Mouse (Mus musculus): ENCODE results near the gene 1700122O11Rik. TPM values are rescaled to one million over a fixed set of nuclear protein-coding genes. Genes with fewer than 3 reads are reported as not detected.
A peak's percentile ranks its signal among the peaks of the same experiment; 100 is the strongest.

The 1700122O11Rik gene
- polyA plus RNA-seq, 1 experiment from 2014 or later = not detected

GRCm38 (mm10) chr17:47999812-48000211 is 38.3 kb downstream of the 1700122O11Rik start:
- 36% methylated on average over 3 of the region's 3 CpGs for WGBS
- Histone ChIP-seq H3K36me3 (no peaks in the 10 kb centered on the region), H3K4me2 (no peak overlapping the region), H3K4me3 (no peak overlapping the region), H3K9ac (no peak overlapping the region), H3K27me3 (no peaks in the 10 kb centered on the region), H3K27ac (peak overlapping the region; percentile 79), H3K4me1 (peaks cover 35% of the 10 kb centered on the region), H3K9me3 (no peaks in the 10 kb centered on the region)
- ATAC-seq (ENCODE audit: borderline replicate concordance, extremely low read depth, low FRiP score, low TSS enrichment) = no peak

DNA sequence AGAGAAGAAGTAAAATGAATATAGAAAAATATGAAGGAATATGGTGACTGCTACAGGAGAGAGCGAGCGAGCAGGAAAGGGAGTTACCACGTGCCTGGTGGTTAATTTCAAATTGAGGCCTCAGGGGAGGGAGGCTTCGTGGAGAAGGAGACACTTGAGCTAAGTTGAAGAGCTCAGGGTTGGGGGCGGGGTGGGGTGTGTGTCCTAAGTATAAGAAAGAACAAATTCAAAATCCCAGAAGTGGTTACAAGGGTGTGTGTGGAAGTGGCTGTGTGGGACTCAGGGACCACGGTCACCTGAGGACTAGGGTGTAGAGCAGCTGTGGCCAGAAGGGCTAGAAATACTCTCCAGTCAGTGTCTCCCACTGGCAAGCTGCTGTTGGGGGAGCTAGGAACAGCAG is 38.7 kb downstream of the 1700122O11Rik start:
- Histone ChIP-seq H3K27me3 (no peaks in the 10 kb centered on the region), H3K4me3 (no peak overlapping the region), H3K4me1 (peaks cover 31% of the 10 kb centered on the region), H3K9me3 (no peaks in the 10 kb centered on the region), H3K4me2 (no peak overlapping the region), H3K27ac (peak overlapping the region; percentile 79), H3K9ac (no peak overlapping the region), H3K36me3 (no peaks in the 10 kb centered on the region)
- 45% methylated on average over 6 of the region's 6 CpGs for WGBS
- ATAC-seq (ENCODE audit: borderline replicate concordance, extremely low read depth, low FRiP score, low TSS enrichment) = no peak

- no peaks in the 10 kb centered on the region for H3K36me3 ChIP-seq
- no peak for ATAC-seq (ENCODE audit: borderline replicate concordance, extremely low read depth, low FRiP score, low TSS enrichment)
- H3K4me1 ChIP-seq = peaks cover 30% of the 10 kb centered on the region
- no peak overlapping the region for H3K4me3 ChIP-seq
- WGBS = 15% methylated on average over 3 of the region's 3 CpGs
- H3K27me3 ChIP-seq = no peaks in the 10 kb centered on the region
- no peak overlapping the region for H3K9ac ChIP-seq
- no peak overlapping the region for H3K4me2 ChIP-seq
- H3K9me3 ChIP-seq = no peaks in the 10 kb centered on the region
- H3K27ac ChIP-seq = no peak overlapping the region
Observed at GRCm38 (mm10) chr17:47997806-47998205, 40.3 kb downstream of the 1700122O11Rik start.

DNA sequence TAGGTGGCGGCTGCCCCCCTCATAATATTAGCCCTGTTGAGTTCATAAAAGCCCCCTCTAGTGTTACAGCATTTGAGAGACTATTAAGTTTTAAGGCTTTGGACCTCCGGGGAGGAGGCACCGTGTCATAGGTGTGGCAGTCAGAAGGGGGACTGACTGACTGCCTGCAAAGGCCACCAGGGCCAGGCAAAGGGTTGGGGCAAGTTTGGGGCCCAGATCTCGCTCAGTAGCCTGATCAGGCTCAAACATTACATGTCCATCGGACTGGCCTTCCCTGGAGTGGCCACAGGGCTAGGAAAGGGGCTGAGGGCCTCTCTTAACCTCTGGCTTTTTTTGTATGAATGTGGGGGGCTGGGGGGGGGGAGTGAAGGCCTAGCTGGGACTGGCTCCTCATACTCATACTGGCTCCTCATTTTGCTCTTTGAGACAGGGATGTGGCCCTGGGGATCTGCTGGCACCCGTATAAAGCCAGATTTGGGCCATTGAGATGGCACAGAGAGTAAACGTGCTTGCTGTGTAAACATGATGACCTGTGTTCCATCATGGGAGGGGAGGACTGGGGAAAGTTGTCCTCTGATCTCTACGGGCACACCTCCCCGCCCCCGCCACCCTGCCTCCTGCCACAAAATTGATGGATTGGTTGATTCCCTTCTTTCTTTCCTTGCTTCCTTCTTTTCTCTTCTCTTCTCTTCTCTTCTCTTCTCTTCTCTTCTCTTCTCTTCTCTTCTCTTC is 47.5 kb downstream of the 1700122O11Rik start:
- Histone ChIP-seq H3K4me3 (no peak overlapping the region), H3K9me3 (no peaks in the 10 kb centered on the region), H3K9ac (no peak overlapping the region), H3K27me3 (no peaks in the 10 kb centered on the region), H3K36me3 (no peaks in the 10 kb centered on the region), H3K4me1 (peaks cover 23% of the 10 kb centered on the region), H3K4me2 (peak overlapping the region; percentile 26; the same call in 1 of the 2 replicates), H3K27ac (peak overlapping the region; percentile 44)
- no peak for ATAC-seq (ENCODE audit: borderline replicate concordance, extremely low read depth, low FRiP score, low TSS enrichment)
- WGBS = 46% methylated on average over 10 of the region's 10 CpGs

- ATAC-seq (ENCODE audit: borderline replicate concordance, extremely low read depth, low FRiP score, low TSS enrichment) = peak; percentile 35; the same call in 1 of the 2 replicates
- no peaks in the 10 kb centered on the region for H3K36me3 ChIP-seq
- no peak overlapping the region for H3K9ac ChIP-seq
Observed at GRCm38 (mm10) chr17:47989951-47990378, 48.1 kb downstream of the 1700122O11Rik start.

DNA sequence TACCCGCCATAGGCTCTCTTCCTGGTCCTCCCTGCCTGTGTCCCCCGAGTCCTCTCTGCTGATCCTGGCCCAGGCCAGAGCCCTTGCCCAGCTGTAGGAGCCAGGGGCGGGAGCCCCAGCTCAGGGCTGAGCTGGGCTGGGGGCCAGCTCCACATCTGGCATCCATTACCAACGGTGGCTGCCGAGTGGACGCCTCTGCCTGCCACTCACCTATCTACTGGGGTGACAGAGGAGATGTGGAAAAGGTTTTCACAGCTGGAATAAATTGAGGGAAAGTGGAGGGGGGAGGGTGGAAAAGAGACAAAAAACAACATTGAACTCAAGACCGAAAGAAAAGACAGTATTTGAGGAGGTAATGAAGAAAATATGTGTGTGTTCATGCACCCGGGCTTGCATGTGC is 49.3 kb downstream of the 1700122O11Rik start:
- Histone ChIP-seq H3K4me1 (peaks cover 23% of the 10 kb centered on the region), H3K27ac (peak overlapping the region; percentile 26; the same call in 1 of the 2 replicates), H3K9me3 (no peaks in the 10 kb centered on the region), H3K9ac (no peak overlapping the region), H3K27me3 (no peaks in the 10 kb centered on the region), H3K4me2 (no peak overlapping the region), H3K4me3 (no peak overlapping the region), H3K36me3 (no peaks in the 10 kb centered on the region)
- ATAC-seq (ENCODE audit: borderline replicate concordance, extremely low read depth, low FRiP score, low TSS enrichment) = peak; percentile 37; the same call in 1 of the 2 replicates
- WGBS = 30% methylated on average over 8 of the region's 8 CpGs

More at GRCm38 (mm10) chr17:47989951-47990378, 48.1 kb downstream of the 1700122O11Rik start:
- no peaks in the 10 kb centered on the region for H3K9me3 ChIP-seq
- peak overlapping the region; percentile 26 for H3K4me2 ChIP-seq
- peaks cover 23% of the 10 kb centered on the region for H3K4me1 ChIP-seq
- no peaks in the 10 kb centered on the region for H3K27me3 ChIP-seq
- H3K27ac ChIP-seq = peak overlapping the region; percentile 44
- 19% methylated on average over 8 of the region's 8 CpGs for WGBS
- no peak overlapping the region for H3K4me3 ChIP-seq

GRCm38 (mm10) chr17:47988074-47988473 is 50.0 kb downstream of the 1700122O11Rik start:
- Histone ChIP-seq H3K4me2 (no peak overlapping the region), H3K36me3 (no peaks in the 10 kb centered on the region), H3K27ac (no peak overlapping the region), H3K27me3 (no peaks in the 10 kb centered on the region), H3K4me3 (no peak overlapping the region), H3K4me1 (peaks cover 23% of the 10 kb centered on the region), H3K9me3 (no peaks in the 10 kb centered on the region), H3K9ac (no peak overlapping the region)
- 74% methylated on average over 8 of the region's 8 CpGs for WGBS
- ATAC-seq (ENCODE audit: borderline replicate concordance, extremely low read depth, low FRiP score, low TSS enrichment) = no peak

Other genes with a start within 250 kb of the 1700122O11Rik start
- 19.3 and 20.6 TPM in 2 replicates for gene Mdfi, start 203.6 kb downstream of the 1700122O11Rik start, polyA plus RNA-seq (2015; fragmentation: Nextera tagmentation; extraction: Ambion mirVana)
- gene Foxp4, start 113.6 kb downstream of the 1700122O11Rik start, polyA plus RNA-seq (2015; fragmentation: Nextera tagmentation; extraction: Ambion mirVana) = 23.7 and 24.1 TPM in 2 replicates
- not detected in 2 replicates for gene 1700067P10Rik, start 51.0 kb upstream of the 1700122O11Rik start, polyA plus RNA-seq (2015; fragmentation: Nextera tagmentation; extraction: Ambion mirVana)
- gene 9830107B12Rik, start 108.0 kb upstream of the 1700122O11Rik start, polyA plus RNA-seq (2015; fragmentation: Nextera tagmentation; extraction: Ambion mirVana) = not detected in 2 replicates
- 0.09 TPM in 1 of 2 replicates, not detected in the other for gene A530064D06Rik, start 129.0 kb upstream of the 1700122O11Rik start, polyA plus RNA-seq (2015; fragmentation: Nextera tagmentation; extraction: Ambion mirVana)
- 0.30 and 0.40 TPM in 2 replicates for gene Trem1, start 194.5 kb upstream of the 1700122O11Rik start, polyA plus RNA-seq (2015; fragmentation: Nextera tagmentation; extraction: Ambion mirVana)
- gene Trem3, start 209.5 kb upstream of the 1700122O11Rik start, polyA plus RNA-seq (2015; fragmentation: Nextera tagmentation; extraction: Ambion mirVana) = 0.38 and 0.55 TPM in 2 replicates
- gene Treml4, start 226.0 kb upstream of the 1700122O11Rik start, polyA plus RNA-seq (2015; fragmentation: Nextera tagmentation; extraction: Ambion mirVana) = 0.13 and 0.37 TPM in 2 replicates

All from lung, embryonic 15.5 days (tissue).